Mouse (Mus musculus): ENCODE data around the gene Cyyr1.

GRCm38 (mm10) chr16:85474552-85475071 is 78.6 kb downstream of the Cyyr1 start:
- TF ChIP-seq CHD2 (IDR thresholded peaks at IDR 0.05; ENCODE audit: low read depth, low read length) (no peak), HCFC1 (IDR thresholded peaks at IDR 0.05; ENCODE audit: borderline replicate concordance, insufficient read depth, low read length) (no peak), ZNF384 (IDR thresholded peaks at IDR 0.05; ENCODE audit: low read depth, low read length) (no peak), ZC3H11A (IDR thresholded peaks at IDR 0.05; ENCODE audit: borderline replicate concordance, low read depth, low read length) (no peak), MAFK (IDR thresholded peaks at IDR 0.05; ENCODE audit: insufficient read depth, low read depth, low read length) (no peak)

Measured in ES-E14 (cell line).